Mouse (Mus musculus) urinary bladder, postnatal 25 days (tissue): ENCODE data around the gene Vmn1r58.
"Not testable (repeated sequence)": the region's sequence is repeated elsewhere in the genome, so short reads cannot be mapped to it uniquely, and the experiment has no call there.

Source experiments
- DNase-seq: peaks from one replicate; pipeline ENCODE4 v3.0.0; 2022; ENCODE audit warnings: low spot score

Gene Vmn1r58

GRCm38 (mm10) chr7:5413296-5413695 is at the start of gene Vmn1r58:
Vmn1r58 (minus strand) TSS chr7:5413396.
- not testable (repeated sequence) for DNase-seq

GRCm38 (mm10) chr7:5456674-5457073 is 43.5 kb upstream of the Vmn1r58 start, which contains the start of gene Vmn1r59:
Vmn1r59 (minus strand) TSS chr7:5456774.
- DNase-seq = no peak

DNA sequence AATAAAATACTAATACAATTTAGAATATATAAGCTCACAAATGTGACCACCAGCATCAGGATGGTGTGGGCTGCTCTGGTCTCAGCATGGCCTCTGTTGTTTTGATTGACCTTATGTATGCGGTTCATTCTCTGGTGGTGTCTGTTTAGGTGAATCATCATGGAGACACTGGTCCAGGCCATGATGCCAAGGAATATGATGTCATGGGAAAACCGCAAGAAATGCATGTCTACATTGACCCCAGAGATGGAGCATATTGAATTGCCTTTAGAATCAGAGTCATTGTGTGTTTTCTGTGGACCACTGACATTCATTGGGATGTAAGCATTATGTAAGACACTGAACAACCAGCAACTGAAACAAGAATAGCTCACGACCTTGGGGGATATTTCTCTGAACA is 40.8 kb upstream of the Vmn1r58 start:
- not testable (repeated sequence) for DNase-seq

- no peak for DNase-seq
These were observed 35.4 kb upstream of the Vmn1r58 start for GRCm38 (mm10) chr7:5448627-5449026.

DNA sequence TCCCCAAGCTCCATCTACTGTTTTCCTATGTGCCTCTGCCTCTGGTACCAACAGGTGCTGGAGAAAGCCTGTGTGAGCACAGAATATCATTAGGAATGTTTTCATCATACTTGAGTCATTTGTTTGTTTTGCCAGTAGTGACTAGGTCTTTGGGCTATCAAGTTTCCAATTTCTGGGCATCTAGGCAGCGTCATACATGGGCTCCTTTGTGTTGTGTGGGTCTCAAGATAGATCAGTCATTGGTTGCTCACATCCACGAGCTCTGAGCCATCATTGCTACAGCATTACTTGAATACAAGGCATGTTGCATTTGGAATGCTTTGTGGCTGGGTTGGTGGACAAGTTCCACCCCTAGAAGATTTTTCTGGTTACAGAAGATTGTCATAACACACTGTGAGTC is 7.0 kb downstream of the Vmn1r58 start:
- DNase-seq = no peak

GRCm38 (mm10) chr7:5366724-5367123 is 46.5 kb downstream of the Vmn1r58 start:
- no peak for DNase-seq

- DNase-seq = no peak
These were observed 49.6 kb downstream of the Vmn1r58 start for GRCm38 (mm10) chr7:5363599-5363998.
